Mouse (Mus musculus) c-Kit-negative CD71-positive TER-119-positive erythroid progenitor cells, embryonic 14.5 days (primary cell): ENCODE measurements around the gene 1700037H04Rik.

Experiments
- DNase-seq: peaks from one replicate; pipeline ENCODE4 v3.0.0-alpha.2; 2013; ENCODE audit warnings: low read depth, low spot score

The 1700037H04Rik gene

DNA sequence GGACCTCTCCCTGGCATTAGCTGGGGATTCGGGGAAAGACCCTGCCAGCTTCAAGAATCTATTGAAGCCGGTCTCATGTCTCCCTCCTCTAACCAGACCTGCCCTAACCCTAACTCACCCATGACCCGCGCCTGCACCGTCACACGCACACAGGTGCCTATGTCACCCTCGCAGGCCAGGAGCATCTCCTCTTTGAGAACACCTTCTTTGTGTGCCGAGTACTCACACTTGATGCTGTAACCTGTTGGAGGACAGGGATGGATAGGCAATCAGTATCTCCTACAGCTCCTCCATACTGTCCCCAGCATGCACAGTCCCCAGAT lies 12.9 kb downstream of the 1700037H04Rik start:
- DNase-seq, result no peak

DNA sequence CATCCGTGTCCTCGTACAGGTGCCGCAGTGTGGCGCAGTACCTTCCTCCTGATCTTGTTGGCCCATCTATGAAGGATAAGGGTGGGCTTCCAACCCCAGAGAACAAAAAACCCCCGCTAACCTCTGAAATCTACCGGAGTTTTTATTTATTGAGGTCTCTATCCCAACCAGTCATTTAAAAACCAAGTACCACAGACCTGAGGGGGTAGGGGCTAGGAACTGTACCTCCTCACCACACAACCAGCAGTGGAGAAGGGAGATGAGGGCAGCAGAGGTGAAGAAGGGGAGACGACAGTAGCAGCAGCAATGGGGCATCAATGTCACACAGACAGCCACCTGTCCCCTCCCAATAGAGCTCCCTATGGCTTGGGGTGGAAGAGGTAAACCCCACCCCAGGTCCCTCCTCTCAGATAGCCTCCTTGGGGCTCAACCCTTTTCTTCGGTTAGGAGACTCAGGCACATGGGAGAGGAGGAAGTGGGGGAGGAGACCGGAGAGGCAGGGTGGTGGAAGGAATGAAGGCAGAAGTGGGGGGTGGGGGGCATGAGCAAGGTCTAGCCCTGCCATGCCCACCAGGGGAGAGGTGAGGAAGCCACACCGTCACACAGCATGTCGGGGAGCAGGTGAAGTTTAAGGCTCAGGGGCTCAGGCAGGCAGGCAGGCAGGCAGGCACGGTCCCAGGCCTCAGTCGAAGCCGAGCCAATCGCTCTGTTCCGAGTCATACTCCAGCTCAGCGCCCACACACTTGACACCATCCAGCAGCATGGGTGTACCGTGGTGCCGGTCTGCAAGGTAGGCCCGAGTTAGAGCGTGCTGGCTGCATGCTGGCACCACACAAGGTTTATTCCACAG lies 13.5 kb downstream of the 1700037H04Rik start:
- DNase-seq, result no peak

DNA sequence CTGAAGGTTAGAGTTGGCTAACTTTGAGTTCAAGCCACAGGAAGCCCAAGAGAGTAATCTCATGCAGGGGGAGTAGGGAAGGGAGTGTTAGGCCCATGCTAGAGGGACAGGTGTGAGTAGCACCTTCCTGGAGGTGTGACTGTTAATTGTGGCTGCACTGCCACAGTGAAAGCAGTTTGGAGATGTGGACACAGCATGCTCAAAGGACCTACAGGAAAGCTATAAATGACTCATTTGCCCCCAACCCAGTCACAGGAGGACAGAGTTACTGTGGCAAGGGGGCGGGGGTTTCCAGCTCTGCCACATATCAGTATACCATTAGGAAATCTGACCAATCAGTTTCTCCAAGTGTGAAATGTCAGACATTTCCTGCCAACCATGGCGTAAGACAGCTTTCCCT lies 14.3 kb downstream of the 1700037H04Rik start:
- no peak for DNase-seq

DNA sequence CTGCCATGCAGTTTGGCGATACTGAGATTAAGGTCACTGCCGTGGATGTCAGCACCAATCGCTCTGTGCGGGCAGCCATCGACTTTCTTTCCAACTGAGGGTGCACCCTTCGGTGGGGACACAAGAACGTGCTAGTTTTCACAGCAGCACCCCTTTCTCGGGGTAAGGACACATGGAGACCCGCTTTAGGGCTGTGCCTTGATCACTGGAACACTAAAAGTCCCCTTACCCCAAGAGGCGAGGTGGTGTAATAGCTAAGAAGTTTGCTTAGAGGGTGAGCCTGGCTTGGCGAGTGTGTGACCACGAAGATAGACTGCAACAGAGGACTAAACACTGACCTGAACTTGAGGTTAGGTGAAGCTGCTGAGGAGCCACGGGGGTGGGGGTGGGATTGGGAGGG lies 14.8 kb downstream of the 1700037H04Rik start:
- no peak for DNase-seq

DNA sequence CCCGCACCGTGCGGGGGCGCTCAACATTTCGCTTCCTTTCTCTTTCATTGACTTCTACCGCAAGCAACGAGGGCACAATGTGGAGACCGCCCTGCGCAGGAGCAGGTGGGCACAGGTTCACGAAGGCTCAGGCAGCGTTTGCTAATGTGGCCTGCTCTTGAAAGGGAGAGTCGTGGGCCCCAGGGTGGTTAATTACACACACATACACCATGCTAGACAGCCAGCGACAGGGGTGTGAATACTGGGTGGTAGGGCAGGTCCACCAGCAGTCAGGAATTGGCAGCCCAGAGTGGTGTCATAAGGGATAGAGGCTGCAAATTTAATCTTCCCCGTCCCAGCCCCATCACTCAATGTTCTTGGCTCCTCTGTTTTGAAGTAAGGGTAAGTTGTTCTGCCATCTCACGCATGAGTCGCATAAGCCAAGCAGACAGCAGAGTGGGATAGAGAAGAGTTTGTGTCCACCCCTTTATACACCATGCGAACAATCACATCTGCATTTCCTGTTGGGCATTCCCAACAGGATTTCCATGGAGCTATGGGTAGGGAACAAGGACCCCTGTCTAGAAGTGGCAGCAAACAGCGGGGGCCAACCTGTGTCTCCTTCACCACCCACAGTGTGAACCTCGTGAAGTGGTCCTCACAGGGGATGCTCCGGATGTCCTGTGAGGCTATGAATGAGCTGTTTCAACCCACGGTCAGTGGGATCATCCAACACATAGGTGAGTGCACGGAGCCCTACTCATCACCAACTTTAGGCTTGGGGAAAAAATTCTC lies 16.7 kb downstream of the 1700037H04Rik start:
- DNase-seq, result no peak

DNA sequence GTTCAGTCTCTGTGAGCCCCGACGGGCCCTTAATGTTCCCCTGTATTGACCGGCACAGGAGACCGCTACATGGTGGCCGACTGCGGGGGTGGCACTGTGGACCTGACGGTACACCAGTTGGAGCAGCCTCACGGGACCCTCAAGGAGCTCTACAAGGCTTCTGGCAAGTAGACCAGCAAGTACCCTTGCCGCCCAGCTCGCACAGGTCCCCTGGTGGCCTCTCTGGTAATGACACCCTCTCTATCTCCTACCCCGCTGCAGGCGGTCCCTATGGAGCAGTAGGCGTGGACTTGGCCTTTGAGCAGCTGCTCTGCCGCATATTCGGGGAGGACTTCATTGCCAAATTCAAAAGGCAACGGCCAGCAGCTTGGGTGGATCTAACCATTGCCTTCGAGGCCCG lies 17.3 kb downstream of the 1700037H04Rik start:
- DNase-seq, result peak; percentile 72

DNA sequence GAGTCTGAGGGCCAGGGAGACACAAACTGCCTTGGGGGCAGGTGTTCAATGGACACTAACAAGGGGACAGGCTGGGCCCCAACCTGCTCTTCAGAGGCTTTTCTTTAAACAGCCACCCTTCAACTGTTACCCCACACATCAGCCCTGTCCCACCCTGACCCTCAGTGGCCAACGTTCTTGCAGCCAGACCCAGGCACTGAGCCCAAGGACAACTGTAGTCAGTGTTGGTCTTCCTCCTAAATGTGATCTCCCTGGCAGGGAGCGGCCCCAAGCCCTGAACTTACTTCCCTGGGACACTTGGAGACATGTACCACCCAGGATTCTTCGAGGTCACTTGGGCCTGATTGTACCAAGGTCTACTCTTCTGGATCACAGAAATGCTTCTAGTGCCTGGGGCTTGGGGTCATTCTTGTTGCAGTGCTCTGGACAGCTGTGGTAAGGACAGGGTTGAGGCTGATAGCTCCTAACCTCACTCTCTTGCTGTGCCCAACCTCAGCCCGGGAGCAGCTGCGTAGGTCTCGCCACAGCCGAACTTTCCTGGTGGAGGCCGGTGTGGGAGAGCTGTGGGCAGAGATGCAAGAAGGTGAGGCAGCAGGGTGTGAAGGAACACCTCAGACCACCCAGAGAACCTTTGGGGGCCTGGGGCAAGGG lies 18.4 kb downstream of the 1700037H04Rik start:
- DNase-seq, result no peak

DNA sequence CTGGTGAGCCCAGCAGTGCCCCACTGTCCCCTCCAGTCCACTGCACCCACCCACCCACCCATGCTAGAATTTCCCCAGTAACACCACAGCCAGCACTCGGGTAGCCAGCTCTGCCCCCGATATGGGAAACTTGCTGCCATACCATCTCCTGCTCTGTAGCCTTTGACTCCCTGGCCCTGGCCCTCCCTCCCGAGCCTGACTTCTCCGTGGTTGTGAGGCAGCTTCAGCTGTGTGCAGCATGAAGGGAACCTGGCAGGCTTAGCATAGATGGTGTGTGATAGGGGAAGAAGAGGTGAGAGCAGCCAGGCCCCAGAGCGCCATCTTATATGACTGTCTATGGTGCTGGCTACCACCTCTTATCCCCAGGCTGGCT lies 19.4 kb downstream of the 1700037H04Rik start:
- DNase-seq, result no peak

DNA sequence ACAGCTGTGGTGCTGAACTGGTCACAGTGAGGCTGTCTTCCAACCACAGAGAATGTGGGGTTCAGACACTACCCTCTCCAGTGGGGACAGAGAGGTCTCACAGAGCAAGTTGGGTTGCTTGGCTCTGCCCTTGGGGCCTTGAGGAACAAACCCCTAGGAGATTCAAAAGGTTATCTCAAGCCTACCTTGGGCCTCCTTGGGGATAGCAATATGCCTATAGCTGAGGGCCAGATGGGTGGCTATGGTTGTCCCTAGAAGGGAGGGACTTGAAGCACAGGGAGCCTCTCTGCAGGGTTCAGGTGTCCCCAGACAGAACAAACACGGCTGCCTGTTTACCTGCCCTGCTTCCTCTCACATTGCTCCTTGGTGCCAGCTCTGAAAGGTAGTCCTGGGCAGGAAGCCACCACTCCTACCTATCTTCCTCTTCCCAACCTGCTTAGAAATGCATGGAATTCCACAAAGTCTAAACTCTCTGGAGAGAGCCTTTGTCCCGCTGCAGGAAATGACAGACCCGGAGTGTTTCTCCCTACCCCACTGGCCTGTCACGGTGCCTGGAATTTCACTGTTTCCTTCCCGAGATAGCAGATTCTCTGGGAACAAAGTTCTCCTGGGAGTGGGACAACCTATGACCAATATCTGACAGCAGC lies 19.9 kb downstream of the 1700037H04Rik start:
- DNase-seq, result no peak

DNA sequence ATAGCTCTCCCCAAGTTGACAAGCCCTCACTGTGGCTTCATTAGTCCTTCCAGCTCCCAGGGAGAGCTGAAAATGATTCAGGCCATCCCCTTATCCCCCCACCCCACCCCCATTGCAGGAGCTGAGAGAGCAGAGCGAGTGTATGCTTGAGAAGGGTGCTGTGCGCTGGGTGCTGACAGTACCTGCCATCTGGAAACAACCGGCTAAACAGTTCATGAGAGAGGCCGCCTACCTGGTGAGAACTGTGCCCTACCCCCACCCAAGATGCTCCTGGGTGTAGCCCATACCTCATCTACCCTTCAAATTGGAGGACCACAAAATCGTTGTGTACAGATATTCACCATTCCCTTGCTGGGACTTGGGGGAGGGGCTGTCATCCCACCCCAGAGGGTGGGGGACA lies 20.6 kb downstream of the 1700037H04Rik start:
- no peak for DNase-seq

DNA sequence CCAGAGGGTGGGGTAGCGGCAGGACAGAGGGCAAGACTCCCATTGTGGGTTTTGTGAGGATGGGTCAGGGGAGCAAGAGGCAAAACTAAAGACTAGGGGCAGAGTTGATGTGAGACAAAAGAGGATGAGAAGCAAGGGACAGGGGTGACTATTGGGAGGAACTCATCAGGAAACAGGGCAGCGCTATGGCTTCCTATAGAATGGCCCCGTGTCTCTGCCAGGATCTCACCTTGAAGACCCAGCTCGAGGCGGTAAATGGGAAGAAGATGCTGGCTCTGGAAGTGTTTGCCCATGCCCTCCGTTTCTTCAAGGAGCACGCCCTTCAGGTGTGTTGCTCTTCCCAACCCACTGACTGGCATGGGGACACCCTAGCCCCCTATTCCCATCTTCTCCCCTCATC lies 21.1 kb downstream of the 1700037H04Rik start:
- no peak for DNase-seq

DNA sequence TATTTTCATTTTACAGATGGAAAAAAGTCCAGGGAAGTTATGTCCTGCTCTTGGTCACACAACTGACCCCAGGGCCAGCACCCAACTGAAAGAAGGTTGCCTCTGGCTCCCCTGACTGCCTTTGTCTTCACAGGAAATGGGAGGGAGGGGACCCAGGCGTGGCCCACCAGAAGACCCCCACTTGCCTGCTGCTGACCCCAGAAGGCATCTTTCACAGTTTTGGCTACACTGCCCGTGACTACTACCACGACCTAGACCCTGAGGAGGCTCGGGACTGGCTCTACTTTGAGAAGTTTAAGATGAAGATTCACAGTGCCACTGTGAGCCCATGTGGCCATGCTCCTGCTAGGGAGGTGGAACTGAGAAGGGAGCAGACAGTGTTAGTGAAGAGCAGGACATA lies 21.6 kb downstream of the 1700037H04Rik start:
- DNase-seq, result no peak

DNA sequence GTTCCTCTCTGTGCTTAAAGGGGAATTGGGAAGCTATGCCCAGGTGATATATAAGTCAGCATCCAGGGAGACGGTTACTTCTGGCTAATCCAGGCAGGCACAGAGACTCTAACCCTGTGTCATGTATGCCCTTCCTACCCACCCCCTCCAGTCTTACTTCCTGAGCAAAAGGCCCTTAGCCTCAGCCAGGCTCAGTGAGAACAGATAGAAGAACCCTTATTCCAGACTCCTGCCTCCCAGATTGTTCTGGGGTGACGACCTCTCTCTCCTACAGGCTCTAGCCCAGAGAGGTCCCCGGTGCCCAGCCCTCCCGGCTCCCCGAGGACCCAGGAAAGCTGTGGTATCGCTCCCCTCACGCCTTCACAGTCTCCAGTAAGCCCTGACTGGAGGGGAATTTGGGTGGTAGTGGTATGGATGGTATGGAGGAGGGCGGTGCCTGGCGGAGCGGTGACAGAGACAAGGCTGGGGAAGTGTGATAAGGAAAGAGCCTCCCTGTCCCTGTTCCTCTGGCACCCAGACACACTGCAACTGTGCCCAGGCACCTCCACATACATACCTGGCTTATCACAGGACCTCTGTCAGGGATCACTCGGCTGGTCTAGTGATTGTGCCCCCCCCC lies 24.3 kb downstream of the 1700037H04Rik start:
- DNase-seq, result peak; percentile 87

DNA sequence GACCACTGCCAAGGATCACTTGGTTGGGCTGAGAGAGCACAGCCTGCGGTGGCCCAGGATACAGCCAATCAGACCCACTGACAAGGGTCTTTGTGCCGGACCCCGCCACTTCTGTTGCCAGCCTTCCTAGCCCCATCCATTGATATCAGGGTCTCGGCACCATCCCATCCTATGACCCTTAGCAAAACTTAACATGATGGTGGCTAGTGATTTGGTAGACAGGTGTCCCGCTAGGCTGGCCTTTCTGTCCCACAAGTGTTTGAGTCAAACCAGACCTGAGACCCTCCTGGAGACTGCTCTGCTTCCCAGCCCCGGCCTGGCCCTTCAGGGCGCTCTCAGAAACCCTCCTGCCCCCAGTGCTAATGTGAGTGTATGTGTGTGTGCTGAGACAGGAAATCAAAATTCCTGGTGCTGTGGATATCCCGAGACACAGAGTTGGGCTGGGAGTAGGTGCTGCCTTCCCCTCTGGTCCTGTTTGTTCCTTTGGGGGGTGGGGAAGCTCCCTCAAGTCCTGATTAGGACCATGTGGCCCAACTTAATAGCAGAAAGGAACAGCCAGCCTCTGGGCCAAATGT lies 25.0 kb downstream of the 1700037H04Rik start:
- DNase-seq, result no peak

DNA sequence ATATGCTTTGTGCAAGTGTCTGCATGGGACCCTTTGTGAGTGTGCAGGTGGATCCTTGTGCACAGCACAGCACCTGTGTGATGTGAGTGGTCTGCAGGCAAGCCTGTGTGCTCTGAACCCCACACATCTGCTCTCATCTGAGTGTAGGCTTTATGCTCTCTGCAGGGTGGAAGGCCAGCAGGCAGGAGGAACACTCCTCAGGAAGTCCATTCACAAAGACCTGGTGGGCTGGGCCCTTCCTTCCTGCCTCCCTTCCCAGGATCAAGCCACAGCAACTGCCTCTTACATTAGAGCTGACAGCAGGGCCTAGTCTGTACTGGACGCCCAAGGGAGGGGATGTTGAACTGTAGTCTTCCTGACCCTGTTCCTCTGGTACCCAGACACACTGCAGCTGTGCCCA lies 25.5 kb downstream of the 1700037H04Rik start:
- no peak for DNase-seq

DNA sequence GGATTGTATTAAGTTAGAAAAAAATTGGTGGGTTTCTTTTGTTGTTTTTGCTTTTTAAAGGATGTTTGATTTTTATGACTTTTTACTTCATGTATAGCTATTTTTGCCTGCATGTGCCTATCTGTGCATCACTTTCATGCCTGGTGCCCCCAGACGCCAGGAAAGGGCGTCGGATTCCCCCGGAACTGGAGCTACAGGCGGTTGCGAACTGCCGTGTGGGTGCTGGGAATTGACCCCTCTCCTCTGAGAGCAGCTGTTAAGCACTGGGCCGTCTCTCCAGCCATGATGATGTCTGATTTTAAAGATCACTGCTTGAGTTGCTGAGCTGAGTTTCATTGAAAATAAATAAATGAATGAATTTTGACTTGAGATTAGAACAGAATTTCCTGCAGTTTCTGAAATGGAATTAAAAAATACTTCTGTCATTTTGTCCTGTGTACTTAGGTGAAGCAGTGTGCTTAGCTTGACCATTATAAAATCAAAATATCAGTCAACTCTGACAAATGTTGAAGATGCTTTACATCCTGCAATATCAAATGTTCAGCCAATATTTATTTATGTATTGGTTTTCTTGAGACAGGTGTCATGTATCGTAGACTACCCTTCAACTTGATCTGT lies 26.8 kb downstream of the 1700037H04Rik start, which contains the start of gene Gm11037:
Gene Gm11037, plus strand, starts transcription at position 568 of the 618 bp plus-strand sequence.
- no peak for DNase-seq

DNA sequence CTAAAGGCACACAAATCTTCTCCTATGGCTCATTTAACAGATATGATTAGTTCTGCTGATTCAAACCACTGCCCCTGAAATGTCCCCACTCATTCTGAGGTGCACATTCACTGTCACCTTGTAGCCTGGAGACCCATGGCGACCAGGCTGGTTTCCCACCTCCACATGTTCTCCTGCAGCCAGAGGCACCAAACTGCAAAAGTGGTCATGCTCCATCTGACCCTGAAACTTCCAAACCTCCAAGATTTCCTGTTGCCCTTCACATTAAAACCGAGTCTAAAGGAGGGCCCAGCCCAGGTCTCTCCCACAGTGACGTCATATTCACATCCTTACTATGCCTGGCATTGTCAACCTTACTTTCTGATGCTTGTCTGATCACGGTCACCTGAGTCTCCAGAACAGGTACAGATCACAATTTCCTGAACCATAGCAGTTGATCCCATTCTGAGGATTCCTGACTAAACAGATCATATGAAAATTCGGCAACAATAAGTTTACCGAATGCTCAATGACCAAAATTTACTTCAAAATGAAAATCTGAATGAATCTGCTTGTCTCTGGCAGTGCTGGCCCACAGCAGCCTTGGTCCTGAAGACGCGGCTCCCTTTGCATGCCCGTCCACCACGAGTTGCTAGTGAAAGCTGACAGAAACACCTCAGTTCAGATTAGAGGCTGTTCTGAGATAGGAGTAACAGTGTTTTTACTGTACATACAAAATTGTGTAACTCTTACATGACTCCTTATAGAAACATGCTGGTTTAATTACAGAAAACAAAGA lies 27.6 kb downstream of the 1700037H04Rik start:
- DNase-seq, result no peak

DNA sequence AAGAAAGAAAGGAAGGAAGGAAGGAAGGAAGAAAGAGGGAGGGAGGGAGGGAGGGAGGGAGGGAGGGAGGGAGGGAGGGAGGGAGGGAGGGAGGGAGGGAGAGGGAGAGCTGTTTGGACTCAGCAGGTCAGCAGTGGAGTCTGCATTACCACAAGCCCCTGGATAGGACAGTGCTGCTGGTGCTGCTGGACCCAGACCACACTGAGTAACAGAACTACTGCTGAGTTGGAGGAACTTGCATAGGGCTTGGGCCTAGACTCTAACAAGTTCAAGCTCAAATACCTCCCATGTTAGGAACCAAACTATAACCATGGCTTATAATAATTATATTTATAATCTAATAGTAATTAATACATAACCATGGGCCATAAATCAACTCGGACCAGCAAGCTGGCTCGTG lies 29.0 kb downstream of the 1700037H04Rik start:
- no peak for DNase-seq

DNA sequence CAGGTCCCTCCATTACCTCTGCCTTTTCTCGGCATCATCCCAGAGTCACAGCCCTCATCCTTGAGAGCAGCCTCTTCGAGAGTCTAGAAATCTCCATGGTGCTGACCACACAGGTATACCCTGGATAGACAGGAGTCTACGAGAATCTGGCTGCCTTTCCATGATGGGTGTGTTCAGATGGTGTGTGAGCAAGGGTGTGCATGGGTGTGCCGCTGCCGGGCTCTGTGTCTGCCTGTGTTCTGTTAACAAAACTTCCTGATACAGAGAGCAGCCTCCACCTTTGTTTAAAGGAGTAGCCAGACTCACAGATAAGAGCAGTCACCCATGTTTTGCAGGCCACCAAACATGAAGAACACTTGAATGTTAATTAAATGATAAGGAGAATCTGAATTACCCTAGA lies 30.0 kb downstream of the 1700037H04Rik start:
- peak; percentile 54 for DNase-seq

DNA sequence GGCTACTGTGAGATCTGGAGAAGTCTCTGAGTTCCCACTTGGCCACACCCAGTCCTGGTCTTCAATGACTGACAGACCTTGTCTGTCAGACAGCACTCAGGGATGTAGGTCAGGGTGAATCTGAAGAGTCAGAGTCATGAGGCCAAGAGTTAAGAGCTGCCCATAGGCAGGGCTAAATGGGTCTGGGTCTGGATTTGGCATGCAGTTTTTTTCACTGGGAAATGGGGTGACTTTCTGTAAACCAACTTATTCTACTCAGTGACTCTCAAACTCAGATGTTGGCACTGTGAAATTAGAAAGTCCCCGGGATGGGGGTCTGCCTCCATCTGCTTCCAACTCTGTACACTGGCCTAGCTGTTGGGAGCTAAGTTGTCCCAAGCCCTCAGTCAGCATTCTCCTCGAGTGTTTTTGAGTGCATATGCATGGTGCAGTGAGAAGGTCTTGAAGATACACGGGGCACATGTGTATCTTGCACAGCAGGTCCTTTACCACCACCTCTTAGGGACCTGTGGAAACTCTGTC lies 31.2 kb downstream of the 1700037H04Rik start:
- DNase-seq, result no peak
